Mouse (Mus musculus) MEL (cell line): ENCODE measurements around the gene Ecsit. TPM values are rescaled to one million over a fixed set of nuclear protein-coding genes. Genes with fewer than 3 reads are reported as not detected.

Source experiments
- DNase-seq: peaks from one replicate; pipeline ENCODE4 v3.0.0; 2011; ENCODE audit warnings: low read depth, low spot score
- H3K27ac ChIP-seq: 2 replicates; pipeline ENCODE4 v1.5.1; 2012; ENCODE audit warnings: low read depth, mild to moderate bottlenecking, control low read depth, low read length, moderate library complexity; ENCODE audit not compliant: control insufficient read depth
- H3K27me3 ChIP-seq, 2 experiments: fragments of 150-350 bp in 1 of 2; sonication (generic) in 1 of 2; 2 replicates each; pipeline ENCODE4 v1.6.1; 2012; ENCODE audit warnings: low read length in 2 of 2, mild to moderate bottlenecking in 2 of 2, improper control_type of control experiment in 1 of 2, moderate library complexity in 1 of 2; ENCODE audit not compliant: insufficient read depth in 2 of 2, control insufficient read depth in 1 of 2
- H3K36me3 ChIP-seq, 2 experiments: 2 replicates each; pipeline ENCODE4 v1.6.1; 2012 to 2014; ENCODE audit warnings: low read length in 2 of 2, improper control_type of control experiment in 1 of 2, inconsistent platforms in 1 of 2, mild to moderate bottlenecking in 1 of 2; ENCODE audit not compliant: insufficient read depth in 2 of 2, control insufficient read depth in 1 of 2
- H3K4me1 ChIP-seq, 2 experiments: fragments of 150-350 bp in 1 of 2; sonication (generic) in 1 of 2; 2 replicates each; pipeline ENCODE4 v1.6.1; 2012; ENCODE audit warnings: low read length in 2 of 2, improper control_type of control experiment in 1 of 2, mild to moderate bottlenecking in 1 of 2; ENCODE audit not compliant: insufficient read depth in 2 of 2, control insufficient read depth in 1 of 2
- H3K4me3 ChIP-seq, 2 experiments: fragments of 150-350 bp in 1 of 2; sonication (generic) in 1 of 2; 2 replicates each; pipeline ENCODE4 v1.5.1; 2012; ENCODE audit warnings: low read depth in 2 of 2, low read length in 2 of 2, mild to moderate bottlenecking in 2 of 2, moderate library complexity in 2 of 2, control low read depth in 1 of 2, improper control_type of control experiment in 1 of 2; ENCODE audit not compliant: control insufficient read depth in 1 of 2, insufficient read depth in 1 of 2
- H3K79me2 ChIP-seq: 2 replicates; pipeline ENCODE4 v1.6.1; 2012; ENCODE audit warnings: mild to moderate bottlenecking, low read length, moderate library complexity; ENCODE audit not compliant: control insufficient read depth, poor library complexity, insufficient read depth
- H3K9ac ChIP-seq: 2 replicates; pipeline ENCODE4 v1.6.1; 2012; ENCODE audit warnings: low read depth, mild to moderate bottlenecking, control low read depth, low read length, moderate library complexity; ENCODE audit not compliant: control insufficient read depth, poor library complexity, severe bottlenecking
- H3K9me3 ChIP-seq: fragments of 150-350 bp; sonication (generic); replicated peaks from 2 replicates; pipeline ENCODE4 v1.6.1; 2012; ENCODE audit warnings: mild to moderate bottlenecking, low read length, improper control_type of control experiment, moderate library complexity; ENCODE audit not compliant: insufficient read depth
- BHLHE40 ChIP-seq: IDR thresholded peaks from 2 replicates; pipeline ENCODE4 v1.6.1; 2012; ENCODE audit warnings: low read depth, mild to moderate bottlenecking, inconsistent platforms, low read length, improper control_type of control experiment, borderline replicate concordance
- CTCF ChIP-seq, 3 experiments: IDR thresholded peaks in 2 of 3; conservative IDR thresholded peaks in 1 of 3; 2 replicates each; pipeline ENCODE4 v1.5.1; 2011 to 2012; ENCODE audit warnings: low read length in 3 of 3, low read depth in 2 of 3, mild to moderate bottlenecking in 2 of 3, improper control_type of control experiment in 1 of 3, inconsistent platforms in 1 of 3, mixed read lengths in 1 of 3, moderate library complexity in 1 of 3; ENCODE audit not compliant: control insufficient read depth in 1 of 3, insufficient read depth in 1 of 3, poor library complexity in 1 of 3, severe bottlenecking in 1 of 3
- ELF1 ChIP-seq: IDR thresholded peaks from 2 replicates; pipeline ENCODE4 v1.6.1; 2014; ENCODE audit warnings: low read depth, mild to moderate bottlenecking, inconsistent platforms, low read length, improper control_type of control experiment, moderate library complexity
- KAT2A ChIP-seq: conservative IDR thresholded peaks from 2 replicates; pipeline ENCODE4 v1.6.1; 2012; ENCODE audit warnings: low read depth, low read length, improper control_type of control experiment, inconsistent platforms
- MAFK ChIP-seq: IDR thresholded peaks from 2 replicates; pipeline ENCODE4 v1.6.1; 2011; ENCODE audit warnings: low read depth, mild to moderate bottlenecking, low read length, improper control_type of control experiment, borderline replicate concordance
- MYB ChIP-seq: IDR thresholded peaks from 2 replicates; pipeline ENCODE4 v1.6.1; 2011; ENCODE audit warnings: mild to moderate bottlenecking, low read depth, low read length, improper control_type of control experiment
- NRF1 ChIP-seq: IDR thresholded peaks from 2 replicates; pipeline ENCODE4 v1.6.1; 2014; ENCODE audit warnings: low read depth, mild to moderate bottlenecking, inconsistent platforms, low read length, improper control_type of control experiment, moderate library complexity; ENCODE audit not compliant: poor library complexity, insufficient read depth, severe bottlenecking
- POLR2A ChIP-seq, 2 experiments: IDR thresholded peaks; 2 replicates each; pipeline ENCODE4 v1.6.1; 2011 to 2012; ENCODE audit warnings: low read length in 2 of 2, mild to moderate bottlenecking in 2 of 2, control low read depth in 1 of 2, improper control_type of control experiment in 1 of 2, low read depth in 1 of 2, moderate library complexity in 1 of 2; ENCODE audit not compliant: control insufficient read depth in 1 of 2, insufficient read depth in 1 of 2, poor library complexity in 1 of 2
- ZC3H11A ChIP-seq: IDR thresholded peaks from 2 replicates; pipeline ENCODE4 v1.6.1; 2012; ENCODE audit warnings: low read depth, mild to moderate bottlenecking, inconsistent platforms, low read length, improper control_type of control experiment
- ZKSCAN1 ChIP-seq: IDR thresholded peaks from 2 replicates; pipeline ENCODE4 v1.6.1; 2012; ENCODE audit warnings: low read depth, mild to moderate bottlenecking, inconsistent platforms, low read length, improper control_type of control experiment, moderate library complexity
- ZNF384 ChIP-seq: IDR thresholded peaks from 2 replicates; pipeline ENCODE4 v1.6.1; 2012; ENCODE audit warnings: low read depth, mild to moderate bottlenecking, inconsistent platforms, low read length, improper control_type of control experiment
- polyA plus RNA-seq, 2 experiments: library from polyadenylated mRNA; stranded (reverse) in 1 of 2; unstranded in 1 of 2; fragments of >175 nt in 1 of 2; fragments of >200 nt in 1 of 2; gene quantifications; 2 replicates each; pipeline versions ENCODE4 v1.2.1 to v1.2.4; 2012; ENCODE audit warnings: low replicate concordance in 2 of 2, low read depth in 1 of 2; ENCODE audit not compliant: insufficient read length in 2 of 2, insufficient read depth in 1 of 2, missing spikeins in 1 of 2
- total RNA-seq: library from RNA; depleted of rRNA; stranded (reverse); fragments of 300-350 nt; gene quantifications from 2 replicates; pipeline ENCODE4 v1.2.3, GENCODE M21; 2012

Ecsit gene
- total and polyA plus RNA-seq, 3 experiments = 87.6 to 211 (median 183) TPM

GRCm38 (mm10) chr9:22092746-22093145 lies 7.5 kb upstream of the Ecsit start:
- H3K36me3 ChIP-seq = peaks cover 0 to 2% of the 10 kb centered on the region in 2 experiments; a peak in 1 of 4 replicates
- no peak overlapping the region for H3K9ac ChIP-seq
- H3K4me1 ChIP-seq = peaks cover 0 to 5% of the 10 kb centered on the region in 2 experiments; a peak in 2 of 4 replicates
- no peaks in the 10 kb centered on the region for H3K9me3 ChIP-seq
- no peak overlapping the region for H3K27ac ChIP-seq
- H3K79me2 ChIP-seq = no peaks in the 10 kb centered on the region
- peak; percentile 61; the same call in 1 of the 2 replicates for TF ChIP-seq ZNF384
- no peak for TF ChIP-seq BHLHE40
- DNase-seq = no peak
- H3K4me3 ChIP-seq = no peak overlapping the region
- H3K27me3 ChIP-seq = no peaks in the 10 kb centered on the region

- DNase-seq = no peak
- Histone ChIP-seq H3K36me3 (peaks cover 0 to 7% of the 10 kb centered on the region in 2 experiments; a peak in 2 of 4 replicates), H3K4me3 (no peak overlapping the region), H3K9ac (no peak overlapping the region), H3K9me3 (no peaks in the 10 kb centered on the region), H3K27me3 (no peaks in the 10 kb centered on the region), H3K79me2 (peaks cover 3% of the 10 kb centered on the region; the same call in 1 of the 2 replicates), H3K27ac (no peak overlapping the region), H3K4me1 (peaks cover 3 to 5% of the 10 kb centered on the region in 2 experiments; a peak in 3 of 4 replicates)
- TF ChIP-seq KAT2A (no peak), MAFK (no peak), POLR2A (IDR thresholded peaks at IDR 0.05; ENCODE audit: control insufficient read depth in 1 of 2, insufficient read depth in 1 of 2, low read depth in 1 of 2, low read length in 2 of 2, poor library complexity in 1 of 2) (no peak), ZKSCAN1 (no peak), ELF1 (no peak), MYB (no peak)
Observed at GRCm38 (mm10) chr9:22089986-22090385, 4.7 kb upstream of the Ecsit start.

- Histone ChIP-seq H3K27ac (no peak overlapping the region), H3K9me3 (no peaks in the 10 kb centered on the region), H3K27me3 (no peaks in the 10 kb centered on the region), H3K79me2 (peaks cover 8% of the 10 kb centered on the region; the same call in 1 of the 2 replicates), H3K36me3 (peaks cover 0 to 9% of the 10 kb centered on the region in 2 experiments; a peak in 2 of 4 replicates), H3K4me3 (no peak overlapping the region), H3K4me1 (peaks cover 6 to 9% of the 10 kb centered on the region in 2 experiments), H3K9ac (no peak overlapping the region)
- no peak for DNase-seq
- TF ChIP-seq CTCF (IDR thresholded peaks at IDR 0.05 in 2 of 3, conservative IDR thresholded peaks at IDR 0.05 in 1 of 3; ENCODE audit: control insufficient read depth in 1 of 3, insufficient read depth in 1 of 3, low read depth in 2 of 3, low read length in 3 of 3, poor library complexity in 1 of 3, severe bottlenecking in 1 of 3) (peak in 1 of 3 experiments; percentile 9; a peak in 1 of 6 replicates), ZC3H11A (no peak), POLR2A (IDR thresholded peaks at IDR 0.05; ENCODE audit: control insufficient read depth in 1 of 2, insufficient read depth in 1 of 2, low read depth in 1 of 2, low read length in 2 of 2, poor library complexity in 1 of 2) (no peak), NRF1 (no peak)
Observed at GRCm38 (mm10) chr9:22089281-22089680, 4.0 kb upstream of the Ecsit start.
